Mouse (Mus musculus) cerebellum, adult 11-12 months (tissue): ENCODE data around the gene Aasdhppt.
A peak's percentile ranks its signal among the peaks of the same experiment; 100 is the strongest.

Experiments used
- DNase-seq: peaks from one replicate; pipeline ENCODE4 v3.0.0; 2022

Aasdhppt gene

DNA sequence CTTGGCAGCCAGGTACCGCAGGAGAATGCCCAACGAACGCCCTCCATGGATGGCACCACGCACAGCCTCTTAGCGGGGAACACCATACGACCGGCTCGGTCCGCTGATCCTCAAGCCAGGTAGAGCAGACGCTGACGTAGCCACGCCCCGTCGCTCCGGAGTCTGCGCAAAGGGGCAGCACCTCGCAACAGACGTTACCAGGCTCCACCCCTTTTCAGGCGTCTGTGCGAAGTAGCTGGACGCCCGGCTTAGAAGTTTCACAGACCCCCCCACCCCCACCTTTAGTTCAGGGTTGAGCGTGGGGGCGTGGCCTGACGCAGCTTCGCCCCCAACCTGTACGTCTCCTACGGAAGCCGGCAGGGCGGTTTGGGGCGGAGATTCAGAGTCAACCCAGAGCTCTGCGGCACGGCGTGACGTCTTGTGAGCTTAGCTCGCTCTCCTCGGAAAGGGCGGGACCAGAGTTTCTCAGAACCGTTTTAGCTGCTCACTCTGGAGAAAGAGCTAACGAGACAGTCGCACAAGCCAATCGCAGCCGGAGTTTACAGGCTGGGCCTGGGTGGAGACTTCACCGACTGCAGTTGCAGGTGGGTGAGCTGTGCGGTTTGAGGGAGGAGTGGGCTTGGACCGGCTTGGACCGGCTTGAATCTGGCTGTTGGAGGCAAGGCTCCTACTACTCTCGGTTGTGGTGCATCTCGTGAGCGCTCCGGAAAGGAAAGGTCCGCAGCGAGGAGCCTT lies at the start of gene Aasdhppt, which contains the start of gene Kbtbd3:
Gene Aasdhppt (minus strand): TSS at position 121 of the 735 bp plus-strand sequence.
Gene Kbtbd3 (plus strand): TSS at position 483 of the 735 bp plus-strand sequence.
- peak; percentile 99 for DNase-seq

DNA sequence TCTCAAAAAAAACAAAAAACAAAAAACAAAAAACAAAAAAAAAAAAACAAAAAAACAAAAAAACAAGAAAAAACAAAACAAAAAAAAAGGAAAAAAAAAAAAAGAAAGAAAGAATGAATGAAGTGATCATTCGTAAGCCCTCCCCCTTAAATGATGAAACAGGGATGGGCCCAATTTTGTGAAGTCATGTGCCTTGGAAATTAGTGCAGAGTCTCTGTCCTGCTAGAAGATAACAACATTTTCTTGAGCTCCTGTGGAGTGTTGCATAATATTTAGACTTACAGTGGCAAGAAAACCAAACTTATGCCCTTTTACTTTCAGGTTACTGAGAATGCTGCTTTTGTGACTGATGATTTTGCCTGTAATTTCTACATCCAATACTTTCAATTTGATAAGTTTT lies 43.9 kb upstream of the Aasdhppt start:
- DNase-seq: no peak

DNA sequence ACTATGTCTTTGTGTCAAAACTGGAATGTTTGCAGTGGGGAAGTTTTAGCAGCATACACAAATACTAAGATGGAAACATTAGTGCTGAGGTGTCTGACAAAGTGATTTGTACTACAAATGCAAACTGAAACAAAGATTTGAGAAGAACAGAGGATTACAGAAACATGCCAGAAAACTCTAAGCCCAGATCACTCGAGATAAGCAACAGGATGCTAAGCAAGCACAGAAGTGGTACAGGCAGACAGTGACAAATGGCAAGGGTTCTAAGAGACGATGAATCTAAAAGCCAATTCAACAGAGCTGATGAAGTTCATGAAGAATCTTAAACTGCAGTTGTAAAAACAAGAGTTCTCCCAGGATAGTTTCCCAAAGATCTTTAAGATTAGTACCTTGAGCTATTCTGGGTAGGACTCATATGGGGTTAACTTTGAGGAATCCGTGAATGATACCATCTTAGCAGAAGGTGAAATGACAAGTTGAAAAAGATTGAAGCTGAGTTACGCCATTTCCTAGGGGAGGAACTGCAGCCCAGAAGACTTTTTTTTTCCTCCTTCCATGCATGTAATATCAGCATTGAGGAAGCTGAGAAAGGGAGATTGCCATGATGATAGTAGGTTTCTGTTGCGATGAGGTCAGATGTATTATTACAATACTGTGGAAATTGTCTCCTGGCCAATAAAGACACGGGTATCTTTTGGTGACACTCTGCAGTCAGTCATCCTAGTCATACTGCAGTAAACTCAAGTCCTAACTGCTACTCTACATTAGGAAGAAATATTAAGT lies 9.9 kb upstream of the Aasdhppt start:
- DNase-seq: no peak

DNA sequence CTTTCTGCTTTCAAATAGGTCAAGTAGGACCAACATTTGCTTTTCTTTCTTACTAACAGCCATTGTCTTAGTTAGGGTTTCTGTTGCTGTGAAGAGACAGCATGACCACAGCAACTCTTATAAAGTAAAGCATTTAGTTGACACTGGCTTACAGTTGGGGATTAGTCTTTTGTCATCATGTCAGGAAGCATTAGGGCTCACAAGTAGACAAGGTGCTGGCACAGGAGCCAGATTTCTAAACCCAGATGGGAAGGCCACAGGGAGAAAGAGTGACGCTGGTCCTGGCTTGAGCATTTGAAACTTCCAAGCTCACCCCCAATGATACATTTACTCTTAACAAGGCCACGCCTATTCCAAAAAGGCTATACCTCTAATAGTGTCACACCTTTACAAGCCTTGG lies 6.5 kb upstream of the Aasdhppt start:
- DNase-seq: no peak

DNA sequence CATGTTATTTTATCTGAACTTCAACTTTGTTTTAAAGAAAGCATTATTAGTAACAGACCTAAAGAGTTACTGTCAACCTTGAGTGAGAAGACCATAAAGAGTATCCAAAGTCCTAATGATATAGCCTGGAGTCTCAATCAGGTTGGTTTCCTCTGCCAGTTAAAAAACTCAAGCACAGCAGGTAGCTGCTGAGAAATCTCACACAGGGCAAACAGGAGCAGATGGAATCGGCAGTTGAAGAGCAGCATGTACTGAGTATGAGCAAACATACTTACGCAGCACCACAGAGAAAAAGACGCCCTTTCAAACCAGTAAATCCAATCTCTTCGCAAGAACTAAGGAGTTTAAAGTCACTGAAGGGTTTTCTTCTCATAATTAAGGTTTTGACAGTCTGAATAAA lies 4.7 kb upstream of the Aasdhppt start:
- peak; percentile 53 for DNase-seq

DNA sequence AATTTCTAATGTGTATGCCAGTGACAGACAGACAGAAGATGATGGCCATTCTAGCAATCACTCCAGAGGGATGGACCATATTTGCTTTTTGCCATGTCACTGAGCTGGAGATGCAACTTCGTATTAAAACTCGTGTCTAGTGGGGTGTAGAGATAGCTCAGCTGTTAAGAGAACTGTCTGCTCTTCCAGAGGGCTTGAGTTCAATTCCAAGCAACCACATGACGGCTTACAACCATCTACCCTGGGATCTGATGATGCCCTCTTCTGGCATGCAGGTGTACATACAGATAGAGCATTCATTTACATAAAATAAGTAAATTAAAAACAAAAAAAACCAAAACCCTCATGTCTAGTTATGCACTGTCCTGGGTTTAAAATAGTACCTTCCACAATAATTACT lies 1.9 kb upstream of the Aasdhppt start:
- no peak for DNase-seq

DNA sequence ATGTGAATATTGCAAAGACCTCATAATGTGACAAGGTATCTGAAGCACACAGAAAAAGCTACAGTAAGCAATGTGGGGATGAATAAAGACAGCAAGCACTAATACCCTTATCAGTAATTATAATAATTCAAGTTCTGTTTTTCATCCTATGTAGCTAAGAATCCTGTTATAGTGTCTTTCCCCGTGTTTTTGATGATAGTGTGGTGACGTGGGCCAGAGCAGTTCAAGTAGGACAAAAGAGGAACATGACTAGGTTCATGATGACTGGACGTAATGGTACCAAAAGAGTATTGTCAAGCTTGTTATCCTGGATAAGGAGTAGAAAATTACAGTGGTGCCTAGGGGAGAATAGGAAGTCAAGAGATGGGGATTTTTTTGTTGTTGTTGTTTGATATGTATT lies 1.4 kb upstream of the Aasdhppt start:
- DNase-seq: no peak

DNA sequence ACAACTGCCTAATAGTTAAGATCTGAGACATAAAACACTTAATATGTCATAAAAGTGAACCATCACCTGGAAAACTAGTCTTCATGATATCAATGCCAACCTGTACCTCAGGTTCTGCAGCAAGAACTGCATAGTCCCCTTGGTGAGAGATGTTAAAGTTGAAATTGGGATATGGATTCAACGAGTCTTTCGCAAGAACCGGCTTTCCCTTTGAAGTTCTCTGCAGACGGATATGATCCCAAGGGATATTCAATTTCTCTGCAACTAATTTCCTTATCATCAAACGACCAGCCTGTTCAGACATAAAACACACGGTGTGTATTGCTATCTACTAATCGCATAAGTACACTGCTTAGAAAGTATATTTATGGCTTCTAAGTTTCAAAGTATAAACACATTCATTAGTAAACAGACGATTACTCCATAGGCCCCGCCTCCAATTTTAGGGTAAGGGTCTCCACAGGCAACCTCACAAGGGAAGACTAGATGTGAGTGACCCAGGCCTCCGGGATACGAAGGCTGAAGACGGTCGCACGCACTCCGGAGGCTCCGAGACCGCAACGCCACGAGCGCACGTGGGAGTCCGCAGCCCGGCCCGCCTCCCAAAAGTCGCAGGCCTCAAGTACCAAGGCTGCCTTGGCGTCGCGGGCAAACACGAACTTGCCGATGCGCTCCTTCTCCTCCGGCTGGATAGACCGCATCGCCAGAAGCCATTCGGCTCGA lies 482 bp downstream of the Aasdhppt start:
- DNase-seq: no peak

DNA sequence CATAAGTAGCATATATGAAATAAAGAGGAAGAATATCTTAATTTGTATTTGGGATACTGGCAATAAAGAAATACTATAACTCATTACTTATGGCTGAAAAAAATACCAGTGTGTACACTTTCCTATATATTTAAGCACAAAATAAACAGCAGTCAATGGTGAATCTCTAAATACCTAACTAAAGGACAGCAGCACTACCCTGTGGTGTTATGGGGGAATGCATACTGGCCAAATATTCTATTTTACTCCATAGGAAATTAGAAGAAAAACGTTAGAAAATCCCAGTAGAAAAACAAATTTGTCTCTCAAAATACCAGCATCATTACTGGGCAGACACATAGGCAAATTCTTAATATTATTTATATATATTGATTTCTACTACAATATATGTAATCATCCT lies 4.4 kb downstream of the Aasdhppt start:
- no peak for DNase-seq

DNA sequence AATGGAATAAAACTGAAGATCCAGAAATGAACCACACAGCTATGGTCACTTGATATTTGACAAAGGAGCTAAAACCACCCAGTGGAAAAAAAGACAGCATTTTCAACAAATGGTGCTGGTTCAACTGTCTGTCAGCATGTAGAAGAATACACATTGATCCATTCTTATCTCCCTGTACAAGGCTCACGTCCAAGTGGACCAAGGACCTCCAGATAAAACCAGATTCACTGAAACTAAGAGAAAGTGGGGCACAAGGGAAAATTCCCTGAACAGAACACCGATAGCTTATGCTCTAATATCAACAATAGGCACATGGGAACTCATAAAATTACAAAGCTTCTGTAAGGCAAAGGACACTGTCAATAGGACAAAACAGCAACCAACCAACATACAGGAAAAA lies 8.8 kb downstream of the Aasdhppt start:
- no peak for DNase-seq

DNA sequence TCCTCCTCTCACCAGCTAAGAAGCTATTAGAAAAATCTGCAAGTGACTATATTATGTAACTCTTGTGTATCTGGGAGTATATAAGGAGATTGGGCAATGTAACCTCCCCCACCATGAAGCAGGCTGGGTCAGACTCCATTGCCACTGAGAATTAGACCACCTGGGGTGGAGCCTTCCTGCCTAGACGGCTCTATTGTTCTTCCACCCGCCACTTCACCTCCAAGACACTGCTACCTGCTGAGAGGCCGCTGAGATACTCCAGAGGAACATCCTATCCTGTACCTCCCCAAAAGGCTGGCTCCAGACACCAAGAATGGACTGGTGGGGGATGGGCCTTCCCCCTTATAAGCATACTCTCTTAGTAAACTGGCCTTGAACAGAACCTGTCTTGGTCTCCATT lies 25.4 kb downstream of the Aasdhppt start:
- no peak for DNase-seq

DNA sequence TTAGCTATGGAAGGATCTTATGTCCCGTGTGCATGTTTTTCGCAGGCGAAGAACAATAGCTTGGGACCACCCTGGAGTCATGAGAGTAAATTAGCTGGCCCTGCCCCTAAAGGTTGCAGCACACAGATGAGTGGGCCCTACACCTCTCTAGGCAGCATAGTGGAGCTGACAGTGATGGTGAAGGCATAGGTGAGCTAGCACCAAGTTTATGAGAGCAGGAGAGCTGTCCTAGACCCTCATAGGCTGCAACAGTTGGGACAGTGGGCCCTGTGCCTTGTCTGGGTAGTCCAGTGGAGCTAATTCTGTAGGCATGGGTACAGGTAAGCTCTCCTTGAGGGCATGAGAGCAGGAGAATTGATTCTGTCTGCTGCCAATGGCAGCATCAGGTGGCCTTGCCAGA lies 42.4 kb downstream of the Aasdhppt start:
- no peak for DNase-seq

DNA sequence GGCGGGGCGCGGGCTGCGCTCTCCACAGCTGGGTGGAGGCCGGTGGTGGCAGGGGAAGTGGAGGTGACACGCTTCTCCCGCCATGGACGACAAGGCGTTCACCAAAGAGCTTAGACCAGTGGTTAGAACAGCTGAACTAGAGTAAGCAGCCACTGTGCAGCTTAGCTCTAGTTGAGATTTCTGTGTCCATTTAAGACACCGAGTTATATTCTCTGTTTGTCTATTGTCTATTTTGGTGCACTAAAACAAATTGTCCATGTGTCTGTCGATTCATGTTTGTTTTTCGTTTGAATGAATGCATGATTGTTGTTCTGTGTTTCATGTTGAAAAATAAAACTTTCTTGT lies 48.6 kb downstream of the Aasdhppt start:
- no peak for DNase-seq

DNA sequence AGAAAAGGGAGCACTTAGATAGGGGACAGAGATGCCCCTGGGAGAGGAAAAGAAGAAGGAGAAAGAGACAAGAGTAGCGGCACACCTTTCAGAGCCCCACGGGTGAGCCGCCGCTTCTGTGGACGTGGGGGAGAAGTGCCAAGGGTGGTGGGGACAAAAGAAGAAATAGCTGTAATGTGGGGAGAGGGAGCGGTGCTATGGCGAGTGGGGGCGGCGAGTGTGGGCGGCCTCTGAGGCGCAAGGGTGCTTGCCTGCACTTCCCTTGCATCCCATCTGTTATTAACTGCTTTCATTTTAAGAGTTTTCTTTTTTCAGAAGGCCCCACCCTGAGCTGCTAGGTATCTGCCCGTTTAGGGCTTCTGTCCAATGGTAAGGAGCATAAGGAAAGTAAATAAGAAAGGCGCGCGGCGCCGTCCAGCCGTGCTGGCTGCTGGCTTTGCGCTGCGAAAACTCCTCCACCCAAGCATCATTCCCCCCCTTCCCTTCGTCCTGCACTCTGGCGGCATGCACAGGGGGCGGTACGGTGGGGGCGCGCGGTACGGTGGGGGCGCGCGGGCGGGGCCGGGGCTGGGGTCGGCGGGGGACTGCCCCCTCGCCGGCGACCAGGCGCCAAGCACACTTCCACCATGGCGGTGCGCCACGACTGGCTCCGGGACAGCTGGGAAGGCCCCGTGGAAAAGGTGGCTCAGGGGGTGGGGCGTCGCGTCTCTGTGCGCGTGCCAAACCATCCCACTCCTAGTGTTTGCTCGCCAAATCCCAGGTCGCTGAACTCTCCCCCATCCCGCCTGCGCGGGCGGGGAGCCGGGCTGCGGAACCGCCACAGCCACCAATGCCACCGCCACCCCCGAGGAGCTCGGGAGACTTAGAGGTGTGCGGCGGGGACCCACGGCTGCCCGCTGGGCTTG lies 49.2 kb downstream of the Aasdhppt start:
- DNase-seq: peak; percentile 10

DNA sequence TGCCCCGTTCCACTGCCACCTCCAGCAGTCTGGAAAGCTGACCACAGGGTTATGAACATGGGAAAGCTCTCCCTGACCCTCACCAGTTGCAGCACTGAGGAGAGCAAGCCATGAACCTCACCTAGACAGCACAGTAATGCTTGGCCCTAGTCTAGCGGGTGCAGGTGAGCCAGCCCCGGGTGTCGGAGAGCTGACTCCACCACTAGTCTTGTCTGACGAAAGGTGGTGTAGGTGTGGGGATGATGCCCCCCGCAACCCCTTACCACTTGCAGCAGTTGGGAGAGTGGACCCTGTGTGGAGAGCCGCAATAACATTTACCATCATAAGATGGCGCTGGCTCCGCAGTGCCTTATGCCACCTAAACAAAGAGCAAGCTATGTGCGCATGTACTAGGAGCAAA lies 50.2 kb downstream of the Aasdhppt start:
- peak; percentile 6 for DNase-seq
